Mouse (Mus musculus): Measurements from ENCODE around the gene Fgfr1op2. TPM values are rescaled to one million over a fixed set of nuclear protein-coding genes. Genes with fewer than 3 reads are reported as not detected.

Fgfr1op2 gene
- polyA plus RNA-seq, 1 experiment from 2014 or later, result 95.4 TPM

- Histone ChIP-seq H3K4me2 (ENCODE audit: low read length) (no peak overlapping the region), H3K27ac (no peak overlapping the region), H3K36me3 (ENCODE audit: insufficient read depth, low read length) (peaks cover 37% of the 10 kb centered on the region), H3K27me3 (ENCODE audit: insufficient read depth, low read length) (no peaks in the 10 kb centered on the region), H3K4me1 (replicated peaks; ENCODE audit: insufficient read depth, low read length) (no peaks in the 10 kb centered on the region), H3K4me3 (replicated peaks; ENCODE audit: low read depth, low read length) (no peak overlapping the region), H3K9me3 (replicated peaks; ENCODE audit: low read length) (no peaks in the 10 kb centered on the region), H3K9ac (ENCODE audit: low read depth, low read length) (no peak overlapping the region)
- WGBS, result 88% methylated on average over 5 of the region's 5 CpGs
- DNase-seq (ENCODE audit: low spot score), result no peak
- no peak for TF ChIP-seq CTCF (IDR thresholded peaks at IDR 0.05; ENCODE audit: low read depth)
- ATAC-seq (replicated peaks; ENCODE audit: low FRiP score, low read depth), result no peak
These were observed 37.5 kb downstream of the Fgfr1op2 start for GRCm38 (mm10) chr6:146614541-146614940.

- no peak for TF ChIP-seq CTCF (IDR thresholded peaks at IDR 0.05; ENCODE audit: low read depth)
- Histone ChIP-seq H3K27ac (no peak overlapping the region), H3K27me3 (ENCODE audit: insufficient read depth, low read length) (no peaks in the 10 kb centered on the region), H3K4me2 (ENCODE audit: low read length) (no peak overlapping the region), H3K36me3 (ENCODE audit: insufficient read depth, low read length) (peaks cover 37% of the 10 kb centered on the region), H3K9ac (ENCODE audit: low read depth, low read length) (no peak overlapping the region), H3K9me3 (replicated peaks; ENCODE audit: low read length) (no peaks in the 10 kb centered on the region), H3K4me3 (replicated peaks; ENCODE audit: low read depth, low read length) (no peak overlapping the region), H3K4me1 (replicated peaks; ENCODE audit: insufficient read depth, low read length) (no peaks in the 10 kb centered on the region)
- DNase-seq (ENCODE audit: low spot score) (no peak), ATAC-seq (replicated peaks; ENCODE audit: low FRiP score, low read depth) (no peak)
- WGBS, result 94% methylated on average over 8 of the region's 8 CpGs
These were observed 38.9 kb downstream of the Fgfr1op2 start for GRCm38 (mm10) chr6:146615891-146616290.

- peaks cover 37% of the 10 kb centered on the region for H3K36me3 ChIP-seq (ENCODE audit: insufficient read depth, low read length)
- H3K4me2 ChIP-seq (ENCODE audit: low read length), result no peak overlapping the region
- no peaks in the 10 kb centered on the region for H3K9me3 ChIP-seq (replicated peaks; ENCODE audit: low read length)
- ATAC-seq (replicated peaks; ENCODE audit: low FRiP score, low read depth) (no peak), DNase-seq (ENCODE audit: low spot score) (no peak)
- WGBS, result 92% methylated on average over 2 of the region's 2 CpGs
- H3K27me3 ChIP-seq (ENCODE audit: insufficient read depth, low read length), result no peaks in the 10 kb centered on the region
- H3K27ac ChIP-seq, result no peak overlapping the region
- H3K9ac ChIP-seq (ENCODE audit: low read depth, low read length), result no peak overlapping the region
- no peaks in the 10 kb centered on the region for H3K4me1 ChIP-seq (replicated peaks; ENCODE audit: insufficient read depth, low read length)
- no peak overlapping the region for H3K4me3 ChIP-seq (replicated peaks; ENCODE audit: low read depth, low read length)
- no peak for TF ChIP-seq CTCF (IDR thresholded peaks at IDR 0.05; ENCODE audit: low read depth)
These were observed 39.7 kb downstream of the Fgfr1op2 start for GRCm38 (mm10) chr6:146616670-146617069.

GRCm38 (mm10) chr6:146628123-146628522, 51.1 kb downstream of the Fgfr1op2 start:
- Histone ChIP-seq H3K4me1 (replicated peaks; ENCODE audit: insufficient read depth, low read length) (peaks cover 3% of the 10 kb centered on the region; the same call in 1 of the 2 replicates), H3K27ac (no peak overlapping the region), H3K4me3 (replicated peaks; ENCODE audit: low read depth, low read length) (no peak overlapping the region), H3K27me3 (ENCODE audit: insufficient read depth, low read length) (no peaks in the 10 kb centered on the region), H3K4me2 (ENCODE audit: low read length) (no peak overlapping the region), H3K9ac (ENCODE audit: low read depth, low read length) (no peak overlapping the region), H3K9me3 (replicated peaks; ENCODE audit: low read length) (no peaks in the 10 kb centered on the region), H3K36me3 (ENCODE audit: insufficient read depth, low read length) (peaks cover 5% of the 10 kb centered on the region; the same call in 1 of the 2 replicates)
- no peak for ATAC-seq (replicated peaks; ENCODE audit: low FRiP score, low read depth)
- DNase-seq (ENCODE audit: low spot score), result no peak
- WGBS, result 78% methylated on average over 3 of the region's 3 CpGs
- no peak for TF ChIP-seq CTCF (IDR thresholded peaks at IDR 0.05; ENCODE audit: low read depth)

- Histone ChIP-seq H3K4me2 (ENCODE audit: low read length) (no peak overlapping the region), H3K9me3 (replicated peaks; ENCODE audit: low read length) (no peaks in the 10 kb centered on the region), H3K36me3 (ENCODE audit: insufficient read depth, low read length) (no peaks in the 10 kb centered on the region), H3K27me3 (ENCODE audit: insufficient read depth, low read length) (no peaks in the 10 kb centered on the region), H3K27ac (no peak overlapping the region), H3K9ac (ENCODE audit: low read depth, low read length) (no peak overlapping the region), H3K4me1 (replicated peaks; ENCODE audit: insufficient read depth, low read length) (peaks cover 5% of the 10 kb centered on the region; the same call in 1 of the 2 replicates), H3K4me3 (replicated peaks; ENCODE audit: low read depth, low read length) (no peak overlapping the region)
- no peak for DNase-seq (ENCODE audit: low spot score)
- TF ChIP-seq CTCF (IDR thresholded peaks at IDR 0.05; ENCODE audit: low read depth), result no peak
- 85% methylated on average over 9 of the region's 9 CpGs for WGBS
- no peak for ATAC-seq (replicated peaks; ENCODE audit: low FRiP score, low read depth)
These were observed 53.1 kb downstream of the Fgfr1op2 start for GRCm38 (mm10) chr6:146629781-146630756.

GRCm38 (mm10) chr6:146630961-146631360, 54.0 kb downstream of the Fgfr1op2 start:
- ATAC-seq (replicated peaks; ENCODE audit: low FRiP score, low read depth) (no peak), DNase-seq (ENCODE audit: low spot score) (no peak)
- no peak for TF ChIP-seq CTCF (IDR thresholded peaks at IDR 0.05; ENCODE audit: low read depth)
- H3K36me3 ChIP-seq (ENCODE audit: insufficient read depth, low read length), result no peaks in the 10 kb centered on the region
- no peak overlapping the region for H3K27ac ChIP-seq
- no peak overlapping the region for H3K4me3 ChIP-seq (replicated peaks; ENCODE audit: low read depth, low read length)
- H3K9me3 ChIP-seq (replicated peaks; ENCODE audit: low read length), result no peaks in the 10 kb centered on the region
- no peak overlapping the region for H3K9ac ChIP-seq (ENCODE audit: low read depth, low read length)
- peaks cover 5% of the 10 kb centered on the region; the same call in 1 of the 2 replicates for H3K4me1 ChIP-seq (replicated peaks; ENCODE audit: insufficient read depth, low read length)
- no peak overlapping the region for H3K4me2 ChIP-seq (ENCODE audit: low read length)
- H3K27me3 ChIP-seq (ENCODE audit: insufficient read depth, low read length), result no peaks in the 10 kb centered on the region
- 71% methylated on average over 4 of the region's 4 CpGs for WGBS

All from kidney, postnatal 0 days (tissue).